Mouse (Mus musculus) lung, embryonic 15.5 days (tissue): Measurements from ENCODE around the gene Sox10. TPM values are rescaled to one million over a fixed set of nuclear protein-coding genes. Genes with fewer than 3 reads are reported as not detected.

ENCODE experiments used
- ATAC-seq: fragments of 200-750 bp; cut with Nextera tagmentation; 2 replicates; pipeline ENCODE4 v1.8.0; 2017; ENCODE audit warnings: moderate number of reproducible peaks, borderline replicate concordance; ENCODE audit not compliant: low FRiP score, low TSS enrichment; ENCODE audit errors: extremely low read depth
- H3K27ac ChIP-seq: fragments of 300-500 bp; sonication (generic); 2 replicates; pipeline ENCODE4 v1.5.1; 2015; ENCODE audit warnings: moderate library complexity, mild to moderate bottlenecking, inconsistent platforms
- H3K27me3 ChIP-seq: fragments of 300-500 bp; sonication (generic); 2 replicates; pipeline ENCODE4 v1.6.1; 2015; ENCODE audit warnings: inconsistent platforms
- H3K36me3 ChIP-seq: fragments of 300-500 bp; sonication (generic); 2 replicates; pipeline ENCODE4 v1.6.1; 2015; ENCODE audit warnings: inconsistent platforms
- H3K4me1 ChIP-seq: fragments of 300-500 bp; sonication (generic); 2 replicates; pipeline ENCODE4 v1.6.1; 2015; ENCODE audit warnings: inconsistent platforms
- H3K4me2 ChIP-seq: fragments of 300-500 bp; sonication (generic); 2 replicates; pipeline ENCODE4 v1.6.1; 2015; ENCODE audit warnings: inconsistent platforms, mild to moderate bottlenecking, moderate library complexity
- H3K4me3 ChIP-seq: fragments of 300-500 bp; sonication (generic); 2 replicates; pipeline ENCODE4 v1.5.1; 2015; ENCODE audit warnings: mild to moderate bottlenecking, inconsistent platforms
- H3K9ac ChIP-seq: fragments of 300-500 bp; sonication (generic); 2 replicates; pipeline ENCODE4 v1.6.1; 2015; ENCODE audit warnings: inconsistent platforms
- H3K9me3 ChIP-seq: fragments of 300-500 bp; sonication (generic); 2 replicates; pipeline ENCODE4 v1.6.1; 2016; ENCODE audit warnings: inconsistent platforms
- WGBS: fragments of 180-500 bp; shearing (Covaris S2); methylation state at CpG from one replicate; pipeline ENCODE4 v1.1.7; 2015; 5-methylcytosine and 5-hydroxymethylcytosine counted together
- polyA plus RNA-seq: library from polyadenylated mRNA; unstranded; fragments of >200 nt; fragmentation: Nextera tagmentation; extraction: Ambion mirVana; gene quantifications from 2 replicates; pipeline ENCODE4 v1.2.1, GENCODE M21; 2015

Sox10 gene
- polyA plus RNA-seq, 1 experiment from 2014 or later: 0.92 TPM

DNA sequence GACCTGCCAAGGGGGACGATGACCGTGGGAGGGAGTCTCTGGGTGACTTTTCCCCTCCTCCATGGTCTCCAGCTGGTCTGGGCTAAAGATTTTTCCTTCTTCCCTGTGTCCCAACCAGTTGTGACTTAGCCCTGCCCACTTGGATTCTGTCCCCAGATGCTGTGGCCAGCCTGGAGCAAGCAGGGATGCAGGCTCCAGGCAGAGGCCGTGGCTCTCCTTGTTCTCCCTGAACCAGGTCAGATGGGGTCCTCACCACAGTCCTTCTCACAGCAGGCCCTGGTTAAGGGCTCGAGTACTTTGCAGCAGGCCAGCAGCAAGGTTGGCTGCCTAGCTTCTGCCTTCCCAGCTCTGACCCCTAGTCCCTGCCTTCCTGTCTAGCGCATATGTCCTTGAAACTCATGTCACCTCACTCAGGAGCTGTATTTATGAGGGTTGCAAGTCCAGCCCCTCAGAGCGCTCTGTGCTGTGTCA, 31.8 kb downstream of the Sox10 start:
- WGBS: 79% methylated on average over 6 of the region's 6 CpGs
- H3K9me3 ChIP-seq: no peaks in the 10 kb centered on the region

DNA sequence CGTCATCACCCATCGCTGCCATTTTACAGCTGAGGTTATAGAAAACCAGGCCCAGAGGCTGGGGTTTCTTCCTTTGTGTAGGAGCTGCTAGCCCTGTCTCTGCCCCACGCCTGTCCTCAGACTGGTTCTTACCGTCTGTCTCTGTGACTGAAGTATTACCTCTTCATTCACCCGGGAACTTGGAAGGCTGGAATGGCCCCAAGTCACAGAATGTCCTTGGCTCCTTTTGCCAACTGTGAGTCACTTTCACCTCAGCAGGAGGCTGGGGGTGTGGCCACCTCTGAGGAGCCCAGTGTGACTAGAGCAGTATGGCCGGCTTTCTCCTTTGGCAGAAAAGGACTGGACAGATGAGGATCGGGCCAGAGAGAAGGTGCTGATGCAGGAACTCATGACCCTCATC, 33.6 kb downstream of the Sox10 start:
- no peaks in the 10 kb centered on the region for H3K27me3 ChIP-seq
- H3K4me2 ChIP-seq: no peak overlapping the region
- no peaks in the 10 kb centered on the region for H3K4me1 ChIP-seq
- H3K36me3 ChIP-seq: peaks cover 66% of the 10 kb centered on the region
- H3K9ac ChIP-seq: no peak overlapping the region
- peak overlapping the region; percentile 27; the same call in 1 of the 2 replicates for H3K27ac ChIP-seq
- 0 out of 2 replicates have a peak, but pooled peaks have one; percentile 10 for ATAC-seq
- WGBS: 60% methylated on average over 7 of the region's 7 CpGs
- no peak overlapping the region for H3K4me3 ChIP-seq
- no peaks in the 10 kb centered on the region for H3K9me3 ChIP-seq

More for the DNA sequence above, 31.8 kb downstream of the Sox10 start:
- Histone ChIP-seq H3K4me2 (no peak overlapping the region), H3K27me3 (no peaks in the 10 kb centered on the region), H3K4me3 (no peak overlapping the region), H3K9ac (no peak overlapping the region), H3K27ac (no peak overlapping the region), H3K36me3 (peaks cover 51% of the 10 kb centered on the region), H3K4me1 (no peaks in the 10 kb centered on the region)
- ATAC-seq: no peak

- H3K9me3 ChIP-seq: no peaks in the 10 kb centered on the region
- H3K36me3 ChIP-seq: peaks cover 70% of the 10 kb centered on the region
- no peaks in the 10 kb centered on the region for H3K27me3 ChIP-seq
- no peak overlapping the region for H3K9ac ChIP-seq
- peak overlapping the region; percentile 27; the same call in 1 of the 2 replicates for H3K27ac ChIP-seq
- ATAC-seq: no peak
- H3K4me3 ChIP-seq: no peak overlapping the region
- H3K4me1 ChIP-seq: no peaks in the 10 kb centered on the region
- WGBS: 69% methylated on average over 10 of the region's 10 CpGs
- H3K4me2 ChIP-seq: no peak overlapping the region
Observed at GRCm38 (mm10) chr15:79130782-79131181, 34.3 kb downstream of the Sox10 start.

DNA sequence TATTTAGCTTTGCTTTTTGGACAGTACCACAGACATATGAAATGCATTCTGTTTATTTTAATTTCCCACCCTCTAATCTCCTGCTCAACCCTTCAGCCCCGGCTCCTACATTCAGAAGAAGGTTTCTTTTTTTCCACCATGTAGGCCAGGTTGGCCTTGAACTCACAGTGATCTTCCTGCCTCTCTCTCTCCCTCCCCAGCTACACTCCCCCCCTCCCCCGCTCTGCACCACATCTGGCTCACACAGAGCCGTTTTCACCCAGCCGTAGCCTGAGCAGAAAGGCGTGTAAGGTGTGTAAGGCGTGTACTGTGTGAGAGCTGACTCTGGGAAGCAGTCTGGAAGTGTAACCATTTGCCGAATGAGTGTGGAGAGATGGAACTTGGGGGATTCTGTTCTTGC, 35.7 kb downstream of the Sox10 start:
- Histone ChIP-seq H3K9ac (no peak overlapping the region), H3K4me3 (no peak overlapping the region), H3K27ac (no peak overlapping the region), H3K4me1 (no peaks in the 10 kb centered on the region), H3K9me3 (no peaks in the 10 kb centered on the region), H3K4me2 (no peak overlapping the region), H3K36me3 (peaks cover 74% of the 10 kb centered on the region), H3K27me3 (no peaks in the 10 kb centered on the region)
- no peak for ATAC-seq
- 69% methylated on average over 7 of the region's 7 CpGs for WGBS

GRCm38 (mm10) chr15:79128208-79128607, 36.8 kb downstream of the Sox10 start:
- Histone ChIP-seq H3K4me2 (no peak overlapping the region), H3K4me1 (no peaks in the 10 kb centered on the region), H3K4me3 (no peak overlapping the region), H3K9me3 (no peaks in the 10 kb centered on the region), H3K9ac (no peak overlapping the region), H3K36me3 (peaks cover 73% of the 10 kb centered on the region), H3K27me3 (no peaks in the 10 kb centered on the region), H3K27ac (no peak overlapping the region)
- 96% methylated on average over 5 of the region's 5 CpGs for WGBS
- no peak for ATAC-seq

DNA sequence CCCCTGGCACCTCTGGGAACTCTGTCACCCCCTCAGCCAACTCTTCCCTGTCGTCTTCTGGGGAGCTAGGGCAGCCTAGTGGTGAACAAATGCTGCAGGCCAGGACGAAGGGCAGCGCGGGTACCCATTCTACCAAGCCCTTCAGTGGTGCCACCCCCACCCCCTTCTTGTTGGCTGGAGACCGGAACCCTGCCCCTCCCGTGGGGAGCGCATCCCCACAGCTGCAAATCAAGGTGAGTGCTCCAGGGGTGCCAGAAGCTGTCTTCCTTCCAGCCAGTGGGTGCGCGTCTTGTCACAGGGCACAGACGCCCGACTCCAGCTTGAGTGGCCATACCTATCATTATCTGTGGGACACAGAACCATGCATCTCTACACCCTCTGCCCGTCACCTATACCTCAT, 37.9 kb downstream of the Sox10 start:
- no peak overlapping the region for H3K27ac ChIP-seq
- no peak overlapping the region for H3K9ac ChIP-seq
- H3K4me3 ChIP-seq: no peak overlapping the region
- peaks cover 65% of the 10 kb centered on the region for H3K36me3 ChIP-seq
- H3K27me3 ChIP-seq: no peaks in the 10 kb centered on the region
- no peaks in the 10 kb centered on the region for H3K4me1 ChIP-seq
- ATAC-seq: no peak
- H3K9me3 ChIP-seq: no peaks in the 10 kb centered on the region
- no peak overlapping the region for H3K4me2 ChIP-seq
- WGBS: 91% methylated on average over 12 of the region's 12 CpGs

- Histone ChIP-seq H3K27me3 (no peaks in the 10 kb centered on the region), H3K4me2 (no peak overlapping the region), H3K4me3 (no peak overlapping the region), H3K9ac (no peak overlapping the region), H3K4me1 (no peaks in the 10 kb centered on the region), H3K9me3 (no peaks in the 10 kb centered on the region), H3K27ac (no peak overlapping the region), H3K36me3 (peaks cover 59% of the 10 kb centered on the region)
- 79% methylated on average over 13 of the region's 13 CpGs for WGBS
- no peak for ATAC-seq
Observed at GRCm38 (mm10) chr15:79126217-79126932, 38.7 kb downstream of the Sox10 start.

- Histone ChIP-seq H3K9me3 (no peaks in the 10 kb centered on the region), H3K4me1 (no peaks in the 10 kb centered on the region), H3K4me3 (no peak overlapping the region), H3K36me3 (peaks cover 49% of the 10 kb centered on the region), H3K4me2 (no peak overlapping the region), H3K9ac (no peak overlapping the region), H3K27me3 (no peaks in the 10 kb centered on the region), H3K27ac (no peak overlapping the region)
- ATAC-seq: no peak
- WGBS: 75% methylated on average over 10 of the region's 10 CpGs
Observed at GRCm38 (mm10) chr15:79124331-79124875, 40.6 kb downstream of the Sox10 start.

- no peak overlapping the region for H3K4me2 ChIP-seq
- WGBS: 80% methylated on average over 6 of the region's 6 CpGs
- H3K36me3 ChIP-seq: peaks cover 53% of the 10 kb centered on the region
- H3K4me1 ChIP-seq: no peaks in the 10 kb centered on the region
- H3K27ac ChIP-seq: no peak overlapping the region
- H3K4me3 ChIP-seq: no peak overlapping the region
- no peak for ATAC-seq
- H3K9ac ChIP-seq: no peak overlapping the region
- H3K9me3 ChIP-seq: no peaks in the 10 kb centered on the region
- H3K27me3 ChIP-seq: no peaks in the 10 kb centered on the region
Observed at GRCm38 (mm10) chr15:79123751-79124150, 41.3 kb downstream of the Sox10 start.

DNA sequence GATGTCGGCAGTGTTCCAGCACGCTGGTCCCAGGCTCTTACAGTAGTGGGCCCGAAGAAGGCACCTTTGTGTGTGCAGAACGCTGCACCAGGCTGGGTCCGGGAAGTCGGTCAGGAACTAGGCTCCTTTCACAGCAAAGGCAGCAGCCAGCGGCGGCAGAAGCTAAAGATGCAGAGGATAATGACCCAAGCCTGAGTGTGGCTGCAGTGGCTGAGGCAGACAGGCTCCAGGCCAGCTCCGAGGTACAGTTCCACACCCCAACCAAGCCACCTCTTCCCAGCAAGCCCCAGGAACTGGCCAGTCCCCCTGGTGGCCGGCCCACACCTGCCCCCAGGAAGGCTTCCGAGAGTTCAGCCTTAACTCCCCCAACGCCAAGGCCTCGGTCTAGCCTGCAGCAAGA, 42.5 kb downstream of the Sox10 start:
- no peak overlapping the region for H3K27ac ChIP-seq
- no peaks in the 10 kb centered on the region for H3K27me3 ChIP-seq
- no peak overlapping the region for H3K9ac ChIP-seq
- H3K4me3 ChIP-seq: no peak overlapping the region
- peaks cover 45% of the 10 kb centered on the region for H3K36me3 ChIP-seq
- no peak overlapping the region for H3K4me2 ChIP-seq
- H3K9me3 ChIP-seq: no peaks in the 10 kb centered on the region
- H3K4me1 ChIP-seq: no peaks in the 10 kb centered on the region
- no peak for ATAC-seq
- 83% methylated on average over 13 of the region's 13 CpGs for WGBS

GRCm38 (mm10) chr15:79122119-79122518, 42.9 kb downstream of the Sox10 start:
- 89% methylated on average over 4 of the region's 4 CpGs for WGBS
- H3K4me3 ChIP-seq: no peak overlapping the region
- no peak overlapping the region for H3K9ac ChIP-seq

GRCm38 (mm10) chr15:79119491-79119890, 45.5 kb downstream of the Sox10 start:
- Histone ChIP-seq H3K4me2 (no peak overlapping the region), H3K4me1 (no peaks in the 10 kb centered on the region; the same call in 1 of the 2 replicates), H3K4me3 (no peak overlapping the region), H3K9me3 (no peaks in the 10 kb centered on the region), H3K27me3 (no peaks in the 10 kb centered on the region), H3K27ac (no peak overlapping the region), H3K9ac (no peak overlapping the region), H3K36me3 (peaks cover 39% of the 10 kb centered on the region)
- ATAC-seq: no peak
- 80% methylated on average over 9 of the region's 9 CpGs for WGBS

More at GRCm38 (mm10) chr15:79122119-79122518, 42.9 kb downstream of the Sox10 start:
- Histone ChIP-seq H3K36me3 (peaks cover 40% of the 10 kb centered on the region), H3K27me3 (no peaks in the 10 kb centered on the region), H3K4me1 (no peaks in the 10 kb centered on the region), H3K4me2 (no peak overlapping the region), H3K27ac (no peak overlapping the region), H3K9me3 (no peaks in the 10 kb centered on the region)
- no peak for ATAC-seq
